Mouse (Mus musculus) heart, adult 18-20 months (tissue): ENCODE data around the gene Yrdc. TPM values are rescaled to one million over a fixed set of nuclear protein-coding genes. Genes with fewer than 3 reads are reported as not detected.

Experiments
- DNase-seq, 2 experiments: peaks; one replicate each; pipeline ENCODE4 v3.0.0; 2021 to 2022; ENCODE audit warnings: mixed read lengths in 1 of 2
- total RNA-seq, 2 experiments: library from RNA; stranded (reverse); gene quantifications; 2 replicates each; pipeline ENCODE4 v1.2.3; 2021

Yrdc gene
- total RNA-seq, 2 experiments from 2014 or later: 20.0 to 20.5 TPM

DNA sequence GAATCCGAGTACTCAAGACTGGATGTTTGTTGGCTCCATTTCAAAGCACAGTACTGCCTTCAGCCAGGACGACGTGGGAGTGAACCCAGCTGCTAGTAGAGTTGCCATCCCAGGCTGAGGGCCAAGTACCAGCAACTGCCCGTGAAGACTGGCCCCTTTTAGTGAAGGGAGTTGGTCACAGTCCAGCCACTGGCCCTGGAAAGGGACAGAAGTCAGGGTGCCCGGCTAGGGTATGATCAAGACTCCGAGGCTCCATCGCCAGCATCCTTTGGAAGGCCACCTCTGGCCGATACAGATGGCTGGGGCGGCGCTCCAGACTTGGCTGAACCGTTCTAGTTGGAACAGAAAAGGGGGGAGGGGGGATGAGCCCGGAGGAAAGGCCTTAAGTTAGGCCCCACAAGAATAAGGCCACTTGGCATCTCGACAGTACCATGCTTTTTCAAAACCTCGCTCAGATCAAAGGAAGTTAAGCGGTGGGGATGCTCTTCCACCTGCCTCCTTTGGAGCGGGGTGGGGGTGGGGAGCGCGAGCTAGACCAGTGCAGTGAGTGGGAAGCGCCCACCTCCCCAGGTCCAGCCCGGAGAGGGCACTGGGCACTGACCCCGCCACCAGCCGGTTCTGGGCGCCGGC is 733 bp upstream of the Yrdc start:
- DNase-seq: peak; percentile 49 to 57

DNA sequence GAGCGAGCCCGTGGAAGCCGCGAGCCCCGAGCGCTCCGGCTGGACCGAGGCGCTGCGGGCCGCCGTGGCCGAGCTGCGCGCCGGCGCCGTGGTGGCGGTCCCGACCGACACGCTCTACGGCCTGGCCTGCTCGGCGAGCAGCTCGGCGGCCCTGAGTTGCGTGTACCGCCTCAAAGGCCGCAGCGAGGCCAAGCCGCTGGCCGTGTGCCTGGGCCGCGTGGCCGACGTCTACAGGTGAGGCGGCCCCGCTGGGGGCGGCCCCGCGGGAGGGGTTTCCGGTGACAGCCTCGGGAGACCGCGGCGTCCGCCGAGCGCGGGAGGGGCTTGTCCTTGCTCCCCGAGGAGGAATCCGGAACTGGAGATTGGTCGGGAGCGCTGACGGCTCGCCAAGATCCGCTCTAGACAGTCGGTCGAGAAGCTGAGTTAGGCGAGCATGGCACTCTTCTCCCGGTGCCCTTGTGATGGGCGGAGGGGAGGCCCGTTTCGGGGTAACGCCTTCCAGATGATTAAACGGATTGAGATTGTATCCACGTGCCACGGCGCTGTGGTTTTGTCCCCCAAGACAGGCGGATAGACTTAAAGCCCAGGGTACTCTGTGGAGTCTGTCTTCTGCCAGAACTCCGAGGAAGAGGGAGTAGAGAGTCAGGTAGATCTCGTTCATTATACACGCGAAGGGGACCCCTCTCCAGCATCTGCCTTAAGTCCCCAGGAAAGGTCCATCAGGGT is 617 bp downstream of the Yrdc start, which contains the start of gene 1110065P20Rik:
1110065P20Rik (minus strand) TSS at position 264 of the 726 bp plus-strand sequence.
- peak; percentile 70 to 86 for DNase-seq

DNA sequence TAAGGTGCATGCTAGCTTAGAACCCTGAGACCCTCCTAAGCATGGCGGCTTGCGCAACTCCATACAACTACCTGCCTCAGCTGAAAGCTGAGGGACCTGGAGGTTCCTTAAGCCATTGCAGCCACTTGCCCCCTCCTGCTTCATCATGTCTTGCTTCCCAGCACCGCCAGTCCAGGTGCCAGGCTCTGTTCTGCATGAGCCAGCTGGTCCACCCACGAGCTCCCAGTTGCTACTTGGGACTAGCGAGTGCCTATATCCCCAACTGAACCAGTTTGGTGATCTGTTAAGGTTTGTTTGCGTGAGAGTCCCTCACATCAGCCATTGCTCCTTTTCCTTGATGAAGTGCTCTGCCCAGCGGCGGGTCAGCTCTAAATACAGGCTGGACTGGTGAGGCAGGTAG is 5.8 kb downstream of the Yrdc start:
- DNase-seq: no peak

DNA sequence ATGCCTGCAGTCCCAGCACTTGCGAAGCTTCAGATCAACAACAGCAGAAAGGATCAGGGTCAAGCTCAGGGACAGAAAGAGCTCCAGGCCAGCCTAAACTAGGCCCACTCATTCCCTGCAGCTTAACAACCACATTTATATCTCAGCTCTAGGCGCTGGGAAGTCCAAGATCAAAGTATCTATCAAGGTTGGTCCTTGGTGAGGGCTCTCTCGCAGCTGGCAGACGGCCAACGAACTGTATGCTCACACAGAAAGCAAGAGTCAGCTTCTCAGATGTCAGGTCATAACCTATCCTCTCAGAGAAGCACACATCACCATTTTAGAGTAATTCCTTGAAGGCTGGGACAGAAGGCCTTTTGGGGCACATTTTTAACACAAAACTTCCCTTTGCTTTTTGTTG is 7.9 kb downstream of the Yrdc start:
- no peak for DNase-seq

DNA sequence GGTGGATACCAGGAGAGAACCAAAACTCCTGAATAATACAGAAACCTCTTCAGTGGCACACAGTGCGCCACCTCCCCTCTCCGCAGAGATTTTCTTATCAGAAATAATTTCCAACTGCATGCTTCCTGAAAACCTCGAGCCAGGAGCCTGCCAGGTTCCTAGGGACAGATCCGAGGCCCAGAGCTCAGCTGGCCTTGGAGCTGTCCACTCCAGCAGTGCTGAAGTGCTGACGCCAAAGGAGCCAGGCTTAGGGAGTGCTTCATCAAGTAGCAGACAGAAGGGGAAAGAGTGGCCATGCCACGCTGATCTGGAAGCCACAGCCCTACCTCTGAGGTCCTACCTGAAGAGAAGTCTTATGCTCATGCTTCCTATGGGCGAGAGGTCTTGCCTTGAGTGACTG is 10.0 kb downstream of the Yrdc start:
- peak; percentile 62 to 80 for DNase-seq

DNA sequence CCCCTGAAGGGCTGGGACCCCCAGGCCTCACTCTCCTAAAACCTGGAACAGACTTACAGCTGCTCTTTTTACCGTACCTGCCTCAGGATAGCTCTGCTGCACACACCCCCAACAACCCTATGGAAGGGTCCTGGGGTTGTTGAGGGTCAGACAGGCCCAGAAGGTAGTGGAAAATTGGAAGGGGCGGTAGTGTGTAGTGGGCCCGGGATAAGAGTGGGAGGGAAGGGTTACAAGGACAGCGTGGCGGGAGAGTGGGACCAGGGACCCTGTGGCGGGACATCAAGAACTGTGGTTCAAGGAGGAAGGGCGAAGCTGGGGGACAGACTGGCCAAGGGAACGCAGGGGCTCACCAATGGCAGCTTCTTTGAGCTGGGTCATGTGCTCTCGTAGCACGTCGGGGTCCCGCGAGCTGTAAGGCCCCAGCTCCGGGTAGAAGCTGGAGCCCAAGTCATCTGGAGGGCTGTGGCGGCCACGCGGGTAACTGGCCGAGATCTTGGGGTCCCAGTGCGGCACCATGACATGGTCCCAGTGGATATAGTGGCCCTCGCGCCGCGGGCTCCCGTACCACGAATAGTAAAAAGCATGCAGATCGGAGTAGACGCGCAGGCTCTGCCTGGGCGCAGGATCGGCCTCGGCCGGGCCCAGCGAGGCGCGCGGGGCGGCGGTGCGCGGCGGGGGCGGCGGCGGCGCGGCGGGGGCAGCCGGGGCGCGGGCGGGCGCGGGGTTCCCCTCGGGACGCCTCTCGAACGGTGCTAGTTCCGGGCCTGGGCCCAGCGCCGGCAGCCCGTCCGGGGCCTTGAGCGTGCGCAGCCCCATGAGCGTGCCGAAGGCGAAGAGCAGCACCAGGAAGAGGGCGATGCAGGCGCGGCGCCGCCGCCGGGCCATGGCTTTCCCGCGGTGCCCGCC is 11.1 kb downstream of the Yrdc start, which contains the start of gene Maneal:
Maneal (minus strand) TSS at position 889 of the 906 bp plus-strand sequence.
- no peak for DNase-seq

DNA sequence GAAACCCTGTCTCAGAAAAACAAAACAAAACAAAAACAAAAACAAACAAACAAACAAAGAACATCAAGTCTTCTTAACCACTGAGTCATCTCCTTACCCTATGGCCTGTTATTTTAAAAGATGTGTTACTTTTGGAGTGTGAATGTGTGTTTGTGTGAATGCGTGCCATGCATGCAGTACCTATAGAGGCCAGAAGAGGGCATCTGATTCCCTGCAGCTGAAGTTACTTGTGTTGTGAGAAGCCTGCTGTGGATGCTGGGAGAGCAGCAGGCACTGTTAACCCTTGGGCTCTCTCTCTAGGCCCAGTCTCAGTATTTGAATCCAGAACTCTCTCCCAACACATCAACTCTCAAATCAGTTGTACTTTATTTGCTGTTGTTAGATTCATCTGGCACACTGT is 22.2 kb downstream of the Yrdc start:
- no peak for DNase-seq

DNA sequence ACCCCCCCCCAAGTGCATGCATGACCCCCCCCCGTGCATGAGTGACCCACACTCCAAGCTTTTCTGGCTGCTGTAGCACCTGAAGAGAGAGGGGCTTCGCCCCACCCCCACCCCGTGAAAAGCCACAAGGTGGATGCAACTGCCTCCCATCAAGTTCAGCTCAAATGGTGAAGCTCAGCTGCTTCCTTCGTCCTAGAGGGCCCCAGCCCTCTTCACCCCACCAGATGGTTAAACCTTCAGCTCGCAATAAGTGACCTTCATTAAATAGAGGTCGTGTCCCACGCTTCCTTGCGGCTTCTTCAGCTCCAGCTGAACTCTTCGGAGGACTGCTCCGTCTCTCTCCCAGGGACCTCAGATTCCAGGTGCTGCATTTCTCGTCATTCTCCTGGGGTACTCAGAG is 30.1 kb downstream of the Yrdc start, which contains the start of gene Epha10:
Epha10 (plus strand) TSS at position 301 of the 400 bp plus-strand sequence.
- no peak for DNase-seq

DNA sequence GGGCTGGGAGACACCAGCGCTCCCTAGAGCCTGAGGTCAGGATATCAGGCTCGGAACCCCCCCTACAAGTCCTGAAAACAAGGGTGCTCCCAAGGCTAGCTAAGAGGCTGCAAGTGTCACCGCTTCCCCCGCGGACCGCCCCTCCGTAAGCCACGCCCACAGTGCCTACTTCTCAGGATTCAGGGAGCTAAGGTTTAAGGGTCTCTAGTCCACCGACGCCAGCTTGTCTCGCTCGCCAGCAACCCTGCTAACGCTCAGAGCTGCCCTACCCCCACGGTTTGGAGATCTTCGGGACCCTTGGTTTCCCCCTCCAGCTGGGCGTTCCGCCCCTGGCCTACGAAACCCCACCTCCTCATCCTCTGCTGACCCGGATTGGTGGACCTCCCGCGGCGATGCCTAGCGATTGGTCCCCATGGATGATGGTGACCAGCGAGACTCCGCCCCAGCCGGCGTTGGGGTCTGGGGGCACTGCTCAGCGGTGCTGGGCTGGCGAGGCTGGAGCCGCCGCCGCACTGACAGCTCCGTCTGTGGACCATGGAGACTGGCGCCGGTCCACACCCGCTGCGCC is 30.9 kb downstream of the Yrdc start:
- no peak for DNase-seq

DNA sequence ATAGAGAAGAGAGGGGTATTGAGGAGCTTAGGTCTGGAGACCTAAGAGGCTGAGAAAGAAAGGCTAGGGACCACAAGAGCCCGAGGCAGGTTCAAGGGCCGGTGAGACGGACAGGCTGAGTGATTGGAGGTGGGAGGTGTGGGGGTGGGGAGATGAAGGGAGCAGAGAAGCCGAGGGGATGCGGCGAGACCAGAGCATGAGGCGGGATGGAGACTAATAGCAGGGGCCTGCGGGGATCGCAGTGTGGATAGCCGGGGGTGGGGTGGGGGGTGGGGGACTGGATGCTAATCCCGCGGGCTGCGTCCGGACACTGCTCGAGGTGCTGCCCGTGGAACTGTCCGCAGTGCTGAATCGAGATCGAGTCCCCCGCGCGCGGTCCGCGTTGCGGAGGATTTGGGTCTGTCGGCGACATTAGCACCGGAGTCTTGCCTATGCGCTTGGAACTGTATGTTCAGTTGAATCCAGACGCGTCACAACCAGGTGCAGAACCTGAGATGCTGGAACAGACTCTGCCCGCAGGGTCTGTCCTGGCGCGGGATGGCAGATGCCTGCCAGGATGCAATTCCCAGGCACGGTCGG is 31.8 kb downstream of the Yrdc start:
- peak in 1 of 2 experiments; percentile 35 for DNase-seq

DNA sequence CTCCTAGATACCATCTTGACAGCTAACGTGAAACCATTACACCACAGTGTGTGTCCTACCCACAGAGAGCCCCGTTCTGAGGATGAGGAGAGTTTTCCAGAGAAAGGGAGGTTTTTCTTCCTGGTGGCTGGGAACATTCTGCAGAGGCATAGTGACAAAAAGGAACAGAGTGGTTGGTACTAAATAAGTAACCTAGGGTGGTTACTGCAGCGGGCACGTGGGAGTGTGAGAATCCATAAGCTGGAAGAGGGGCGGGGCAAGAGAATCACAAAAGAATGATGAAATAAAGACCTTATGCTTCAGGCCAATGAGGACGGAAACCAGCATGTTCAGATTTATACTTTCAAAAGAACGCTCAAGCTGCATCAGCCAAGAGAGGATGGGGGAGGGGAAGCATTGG is 38.2 kb downstream of the Yrdc start:
- no peak for DNase-seq

DNA sequence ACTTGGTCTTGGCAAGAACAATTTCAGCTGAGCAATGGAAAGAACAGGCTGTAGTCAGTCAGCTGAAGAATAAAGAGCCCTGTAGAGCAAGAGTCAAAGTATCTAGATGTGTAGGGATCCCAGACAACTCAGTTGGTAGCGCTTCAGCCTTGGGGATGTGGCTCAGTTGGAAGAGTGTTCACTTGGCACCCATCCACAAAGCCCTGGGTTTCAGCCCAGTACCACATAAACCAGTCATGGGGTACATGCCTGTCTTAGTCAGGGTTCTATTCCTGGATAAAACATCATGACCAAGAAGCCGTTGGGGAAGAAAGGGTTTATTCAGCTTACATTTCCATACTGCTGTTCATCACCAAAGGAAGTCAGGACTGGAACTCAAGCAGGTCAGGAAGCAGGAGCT is 39.5 kb downstream of the Yrdc start:
- no peak for DNase-seq

DNA sequence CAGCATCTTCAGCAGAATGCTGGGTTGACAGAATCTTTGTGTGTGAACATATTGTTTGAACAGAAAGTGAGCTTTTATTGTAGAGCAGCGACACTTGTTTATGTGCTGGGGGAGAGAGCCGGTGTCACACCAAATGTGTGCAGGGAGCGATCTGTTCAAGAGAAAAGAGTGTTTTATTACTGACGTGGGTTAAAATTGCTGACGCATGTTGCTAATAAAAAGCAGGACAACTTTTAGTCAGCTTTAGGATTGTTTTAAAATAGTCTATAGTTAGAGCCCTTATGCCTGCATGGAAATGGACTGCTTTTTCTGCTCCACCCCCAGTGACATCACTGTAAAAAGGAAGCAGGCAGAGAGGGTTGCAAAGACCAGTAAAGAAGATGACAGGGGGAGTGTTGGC is 40.4 kb downstream of the Yrdc start:
- DNase-seq: no peak

DNA sequence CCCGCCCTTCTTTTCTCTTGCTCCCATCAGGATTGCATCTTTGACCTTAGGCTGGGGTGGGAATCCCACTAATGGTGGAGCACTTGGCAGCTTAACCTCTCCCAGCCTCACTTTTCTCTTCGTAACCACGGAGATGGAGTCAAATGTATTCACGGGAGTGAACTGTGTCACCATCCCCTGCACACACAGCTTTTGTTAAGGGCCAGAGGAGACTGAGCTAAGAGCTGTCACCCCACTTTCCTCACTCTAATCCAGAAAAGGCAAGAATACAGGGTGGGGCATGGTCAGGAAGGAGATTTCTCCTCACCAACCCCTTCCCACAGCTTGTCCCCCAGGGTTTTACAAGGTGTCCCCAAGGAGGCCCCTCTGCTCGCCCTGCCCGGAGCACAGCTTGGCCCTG is 43.3 kb downstream of the Yrdc start:
- DNase-seq: no peak

DNA sequence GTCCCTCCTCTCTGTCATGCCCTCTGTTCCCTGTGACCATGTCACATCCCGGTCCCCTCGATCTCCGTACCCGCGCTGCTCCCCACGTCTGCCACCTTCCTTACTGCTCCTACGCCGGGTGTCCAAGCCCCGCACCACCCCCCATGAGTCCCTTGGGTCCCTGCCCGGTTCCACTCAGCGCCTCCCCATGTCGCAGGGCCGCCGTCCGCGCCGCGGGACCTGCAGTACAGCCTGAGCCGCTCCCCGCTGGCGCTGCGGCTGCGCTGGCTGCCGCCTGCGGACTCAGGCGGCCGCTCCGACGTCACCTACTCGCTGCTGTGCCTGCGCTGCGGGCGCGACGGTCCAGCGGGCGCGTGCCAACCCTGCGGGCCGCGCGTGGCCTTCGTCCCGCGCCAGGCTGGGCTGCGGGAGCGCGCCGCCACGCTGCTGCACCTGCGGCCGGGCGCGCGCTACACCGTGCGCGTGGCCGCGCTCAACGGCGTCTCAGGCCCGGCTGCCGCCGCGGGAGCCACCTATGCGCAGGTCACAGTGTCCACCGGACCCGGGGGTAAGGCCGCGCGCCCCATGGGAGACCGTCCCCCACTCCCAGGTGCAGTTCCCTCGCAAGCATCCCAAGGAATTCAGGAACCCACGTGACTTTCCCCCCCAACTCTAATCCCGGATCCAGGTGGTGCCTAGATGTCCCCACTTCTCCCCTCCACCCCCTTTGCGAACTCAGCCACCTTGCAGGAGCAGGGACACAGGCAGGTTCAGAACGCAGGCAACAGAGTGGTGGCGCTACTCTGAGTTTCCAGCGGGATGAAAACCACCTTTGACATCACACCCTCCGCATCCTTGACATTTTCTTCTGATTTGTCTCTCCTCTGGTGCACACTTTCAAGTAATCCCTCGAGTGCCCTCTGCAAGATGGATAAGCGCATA is 44.3 kb downstream of the Yrdc start:
- no peak for DNase-seq

DNA sequence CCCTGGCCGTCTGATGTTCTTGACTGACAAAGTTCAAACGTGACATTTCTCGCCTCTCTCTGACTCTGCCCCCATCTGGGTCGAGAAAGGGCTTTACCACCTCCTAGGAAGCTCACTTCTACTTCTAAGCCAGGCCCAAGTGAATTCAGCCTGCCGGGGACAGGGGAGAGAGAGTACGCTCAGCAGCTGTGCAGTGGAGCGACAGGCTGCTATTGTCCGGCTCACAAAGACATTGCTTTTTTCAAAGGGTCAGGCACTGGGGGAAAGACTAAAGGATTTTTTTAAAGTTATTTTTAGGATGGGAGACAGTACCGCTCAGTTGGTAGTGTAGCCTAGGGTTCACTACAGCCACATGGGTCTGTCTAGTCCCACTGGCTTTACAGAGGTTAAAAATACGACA is 47.9 kb downstream of the Yrdc start:
- DNase-seq: no peak

DNA sequence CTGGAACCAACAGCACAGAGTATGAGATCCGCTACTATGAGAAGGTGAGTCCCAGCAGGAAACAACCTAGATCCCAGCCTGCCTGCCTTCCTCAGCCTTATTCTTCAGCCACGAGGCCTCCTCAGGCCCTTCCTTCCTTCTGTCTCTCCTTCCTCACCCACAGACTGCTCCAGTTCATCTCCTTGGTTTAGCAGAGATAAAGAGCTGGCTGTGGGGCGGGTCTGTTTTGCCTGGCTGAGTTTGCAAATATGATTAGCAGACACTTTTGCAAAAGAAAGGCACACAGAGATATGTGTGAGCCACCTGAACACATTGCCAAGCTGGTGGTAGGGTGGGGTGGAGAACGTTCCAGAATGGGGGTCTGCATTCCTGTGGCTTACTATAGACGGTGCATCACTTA is 49.4 kb downstream of the Yrdc start:
- no peak for DNase-seq
